ENCODE assay signal across 10 mouse cellular contexts in the genomic region with DNA sequence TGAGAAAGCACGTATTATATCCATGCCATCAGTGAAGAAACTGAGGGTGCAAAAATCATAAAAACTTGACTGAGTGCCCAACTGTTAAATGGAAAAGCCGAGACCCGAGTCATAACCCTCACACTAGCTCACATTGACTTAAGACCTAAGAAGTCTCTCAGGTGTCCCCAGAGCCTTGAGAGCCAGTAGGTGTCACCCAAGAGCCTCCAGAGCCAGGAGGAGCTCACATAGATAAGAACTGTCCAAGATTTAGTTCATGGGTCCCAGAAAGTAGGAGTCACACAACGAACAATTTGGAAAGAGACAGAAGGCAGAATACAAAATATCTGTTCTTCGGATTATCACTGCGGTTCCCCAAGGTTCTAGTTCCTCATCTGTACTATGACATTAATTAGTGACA. TPM values are rescaled to one million over a fixed set of nuclear protein-coding genes. Genes with fewer than 3 reads are reported as not detected.
DNase-seq lines count a peak whose midpoint lies in the region; ATAC-seq and TF ChIP-seq lines count a peak whose summit lies in the region.
"Had no signal": no experiment of that assay in that cellular context is flagged by ENCODE, and none has a peak within 500 bp of the region (broad histone marks: within the 10 kb centered on the region; RNA-seq: fewer than 3 reads in every experiment).

No protein-coding gene starts in this region.

- H3K4me2 ChIP-seq in kidney, embryonic 15.5 days: no peak overlapping the region
- H3K4me2 ChIP-seq: embryonic facial prominence, embryonic 13.5 days; limb, embryonic 12.5 days had no signal

- no peaks in the 10 kb centered on the region for H3K9me3 ChIP-seq in kidney, embryonic 15.5 days (replicated peaks)
- H3K9me3 ChIP-seq: embryonic facial prominence, embryonic 13.5 days; limb, embryonic 12.5 days had no signal

- no peak for ATAC-seq in kidney, embryonic 15.5 days (replicated peaks; ENCODE audit: low FRiP score)

- H3K4me1 ChIP-seq in kidney, adult 2 months (ENCODE audit: control insufficient read depth, insufficient read depth, low read length): no peaks in the 10 kb centered on the region
- H3K4me1 ChIP-seq in kidney, embryonic 15.5 days: no peaks in the 10 kb centered on the region
- H3K4me1 ChIP-seq: embryonic facial prominence, embryonic 13.5 days had no signal

- H3K9ac ChIP-seq in kidney, embryonic 15.5 days: no peak overlapping the region
- H3K9ac ChIP-seq: embryonic facial prominence, embryonic 13.5 days; limb, embryonic 12.5 days had no signal

- no peaks in the 10 kb centered on the region for H3K36me3 ChIP-seq in kidney, adult 2 months (ENCODE audit: control insufficient read depth, insufficient read depth, low read length)
- no peaks in the 10 kb centered on the region for H3K36me3 ChIP-seq in kidney, embryonic 15.5 days
- H3K36me3 ChIP-seq: embryonic facial prominence, embryonic 13.5 days; limb, embryonic 12.5 days had no signal

- 53% methylated on average over 6 of the region's 6 CpGs for WGBS in kidney, adult 2 months
- WGBS in kidney, embryonic 15.5 days: 57% methylated on average over 6 of the region's 6 CpGs

- peak; percentile 69 for TF ChIP-seq CTCF in kidney, adult 2 months (conservative IDR thresholded peaks at IDR 0.05; ENCODE audit: insufficient read depth, insufficient read length, low read depth, low read length)

- no peak overlapping the region for H3K4me3 ChIP-seq in kidney, adult 2 months (ENCODE audit: insufficient read depth, low read depth, low read length)
- no peak overlapping the region for H3K4me3 ChIP-seq in kidney, embryonic 15.5 days (replicated peaks)
- H3K4me3 ChIP-seq: embryonic facial prominence, embryonic 13.5 days; limb, embryonic 12.5 days had no signal

- DNase-seq in kidney, adult 2 months: peak; percentile 50
- DNase-seq in CD4-positive, CD25-positive, alpha-beta regulatory T cell, adult 2 months (ENCODE audit: low read depth, low spot score): peak; percentile 81
- DNase-seq in R1 (ENCODE audit: low read depth, low spot score): peak; percentile 82
- DNase-seq in cerebellum, postnatal 36 days: peak; percentile 76 to 78
- peak; percentile 55 for DNase-seq in kidney, postnatal 14 days
- peak; percentile 43 for DNase-seq in thymus, postnatal 14 days
- no peak for DNase-seq in layer of hippocampus, adult 9-11 months

- no peak overlapping the region for H3K27ac ChIP-seq in kidney, adult 2 months (ENCODE audit: insufficient read depth, low read depth, low read length)
- H3K27ac ChIP-seq in kidney, embryonic 15.5 days: no peak overlapping the region
- H3K27ac ChIP-seq: embryonic facial prominence, embryonic 13.5 days; limb, embryonic 12.5 days had no signal

- no peak for TF ChIP-seq POLR2A in kidney, adult 2 months (IDR thresholded peaks at IDR 0.05; ENCODE audit: low read depth, low read length)

- H3K27me3 ChIP-seq in kidney, adult 2 months (replicated peaks; ENCODE audit: control insufficient read depth, insufficient read depth, low read length): no peaks in the 10 kb centered on the region; the same call in 1 of the 2 replicates
- no peaks in the 10 kb centered on the region for H3K27me3 ChIP-seq in kidney, embryonic 15.5 days
- H3K27me3 ChIP-seq: embryonic facial prominence, embryonic 13.5 days; limb, embryonic 12.5 days had no signal

RNA-seq across cellular contexts. Expression of gene Lgi1, which starts 10.5 kb away (rescaled TPM):
- 0.10 and 0.28 TPM in 2 replicates for polyA plus RNA-seq in kidney, adult 2 months (2012; rRNA removed)
- polyA plus RNA-seq in kidney, embryonic 15.5 days (2015; fragmentation: Nextera tagmentation; extraction: Ambion mirVana): 2.2 and 2.8 TPM in 2 replicates

RNA-seq across cellular contexts. Expression of gene Fra10ac1, which starts 29.8 kb away (rescaled TPM):
- 4.0 and 4.8 TPM in 2 replicates for polyA plus RNA-seq in kidney, adult 2 months (2012; rRNA removed)
- 38.6 and 39.6 TPM in 2 replicates for polyA plus RNA-seq in kidney, embryonic 15.5 days (2015; fragmentation: Nextera tagmentation; extraction: Ambion mirVana)
